Mouse (Mus musculus) layer of hippocampus, adult 6 months (tissue): ENCODE measurements around the gene Trdmt1. TPM values are rescaled to one million over a fixed set of nuclear protein-coding genes. Genes with fewer than 3 reads are reported as not detected.

ENCODE experiments used
- long read RNA-seq, 2 experiments: library from polyadenylated mRNA; unstranded; transcript quantifications; one replicate each; pipeline ENCODE4 v2.0.0; 2019 to 2020
- polyA plus RNA-seq: library from polyadenylated mRNA; unstranded; fragments of <200 nt; fragmentation: Nextera tagmentation; gene quantifications from 2 replicates; pipeline ENCODE4 v1.2.3, GENCODE M21; 2021

Gene Trdmt1
- 2.3 and 2.7 TPM in 2 replicates for polyA plus RNA-seq
- long read RNA-seq, experiment 1, partial matches to known transcripts = 0 of 1 reads
- long read RNA-seq, experiment 1, other reads (novel, unspliced or antisense) = 0 of 1 reads
- long read RNA-seq, experiment 2, transcript Trdmt1-202 (11 exons, 3,788 nt) = major isoform, 5 of 7 reads
- long read RNA-seq, experiment 2, partial matches to known transcripts = 0 of 7 reads
- long read RNA-seq, experiment 2, other reads (novel, unspliced or antisense) = 2 of 7 reads

DNA sequence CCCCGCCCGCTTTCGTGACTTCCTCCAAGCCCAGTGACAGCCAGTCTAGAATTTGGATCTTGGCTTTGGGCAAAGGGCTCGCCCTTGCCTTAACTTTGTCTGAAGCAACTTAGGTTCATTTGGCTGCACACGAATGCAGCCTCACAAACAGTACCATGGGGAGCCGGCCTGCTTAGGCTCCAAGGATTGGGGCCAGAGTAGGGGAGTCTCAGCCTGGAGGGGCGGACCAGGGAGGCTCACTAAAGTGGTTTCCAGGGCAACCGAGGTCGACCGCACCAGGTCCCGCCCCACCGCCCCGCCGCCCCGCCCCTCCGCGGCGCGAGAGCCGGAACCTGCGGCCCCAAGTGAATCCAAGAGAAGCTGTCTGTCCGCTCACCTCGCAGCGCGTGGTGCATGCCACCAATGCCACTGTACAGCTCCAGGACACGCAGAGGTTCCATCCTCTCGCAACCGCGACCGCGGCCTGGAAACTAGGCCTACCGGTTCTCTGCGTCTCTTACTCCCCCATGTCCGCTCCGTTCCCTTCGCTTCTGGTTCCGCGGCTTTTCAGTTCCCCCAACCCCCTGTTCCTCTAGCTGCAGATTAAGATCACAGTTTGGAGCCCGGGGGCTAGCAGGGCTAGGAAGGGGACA is at the start of gene Trdmt1:
Gene Trdmt1 (minus strand): TSS at position 476 of the 632 bp plus-strand sequence.

DNA sequence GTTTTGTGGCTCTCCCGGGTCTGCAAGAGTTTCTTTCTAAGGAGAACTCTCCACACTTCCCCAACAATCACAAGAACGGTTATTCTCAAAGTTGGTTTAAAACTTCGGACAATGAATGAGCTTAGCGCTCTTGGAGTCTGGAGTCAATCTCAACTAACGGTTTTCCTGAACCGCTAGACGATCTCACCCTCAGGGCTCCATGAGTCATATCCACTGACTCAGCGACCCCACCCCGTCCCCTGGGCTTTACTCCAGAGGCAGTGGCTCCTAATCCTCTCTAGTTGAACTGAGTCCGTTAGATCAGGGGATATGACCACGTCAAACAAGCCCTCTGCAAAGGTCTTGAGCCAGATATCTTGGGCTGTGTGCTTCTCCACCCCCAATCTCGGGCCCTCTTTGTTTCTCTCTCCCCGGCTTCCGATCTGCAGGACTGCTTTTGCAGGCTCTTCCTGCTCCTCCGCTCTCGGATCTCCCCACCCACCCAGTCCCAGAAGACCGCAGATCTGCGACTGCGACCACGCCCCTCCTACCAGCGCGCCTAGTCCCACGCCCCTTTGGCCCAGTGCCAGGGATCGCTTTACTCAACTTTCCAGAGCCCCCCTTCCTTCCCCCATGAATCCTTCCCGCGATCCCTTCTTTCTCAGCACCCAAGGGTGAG is 29.1 kb upstream of the Trdmt1 start, which contains the start of gene Vim:
Gene Vim (plus strand): TSS at position 520 of the 658 bp plus-strand sequence.

DNA sequence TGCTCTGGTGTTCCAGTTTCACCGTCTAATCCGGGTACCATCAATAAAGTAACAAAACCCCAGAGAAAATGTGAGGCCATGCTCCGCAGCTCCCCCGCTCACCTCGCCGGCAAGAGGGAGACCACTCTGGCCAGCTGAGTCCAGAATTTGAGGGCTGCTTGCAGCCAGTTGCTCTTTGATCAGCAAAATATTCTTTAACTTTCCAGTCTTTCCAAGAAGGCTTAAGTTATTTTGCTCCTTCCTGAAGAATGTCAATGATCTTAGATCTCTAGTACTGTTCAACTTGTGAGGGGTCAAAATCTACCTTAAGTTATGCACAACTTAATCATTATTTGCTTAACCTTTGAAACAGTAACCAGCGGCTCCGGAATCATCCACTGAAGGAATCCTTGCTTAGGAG is 52.7 kb downstream of the Trdmt1 start, which contains the start of gene Cubn:
Gene Cubn (minus strand): TSS at position 80 of the 400 bp plus-strand sequence.

Other genes starting within 250 kb of the Trdmt1 start
- 0.01 TPM in 2 replicates for gene Cubn, start 52.9 kb downstream of the Trdmt1 start, polyA plus RNA-seq
- 52.6 and 69.3 TPM in 2 replicates for gene Vim, start 29.3 kb upstream of the Trdmt1 start, polyA plus RNA-seq
- gene St8sia6, start 249.4 kb upstream of the Trdmt1 start, polyA plus RNA-seq = 2.7 and 2.8 TPM in 2 replicates